Mouse (Mus musculus) lung, embryonic 16.5 days (tissue): Measurements from ENCODE around the gene Ncor2. TPM values are rescaled to one million over a fixed set of nuclear protein-coding genes. Genes with fewer than 3 reads are reported as not detected.

Experiments used
- ATAC-seq: fragments of 200-750 bp; cut with Nextera tagmentation; 2 replicates; pipeline ENCODE4 v1.8.0; 2017; ENCODE audit warnings: low read depth, mild to moderate bottlenecking, moderate library complexity
- H3K27ac ChIP-seq: fragments of 300-500 bp; sonication (generic); 2 replicates; pipeline ENCODE4 v1.5.1; 2014; ENCODE audit warnings: mild to moderate bottlenecking, control low read depth, low read length
- H3K27me3 ChIP-seq: fragments of 300-500 bp; sonication (generic); 2 replicates; pipeline ENCODE4 v1.6.1; 2014; ENCODE audit warnings: low read depth, low read length, mixed read lengths; ENCODE audit not compliant: control insufficient read depth, insufficient read depth
- H3K36me3 ChIP-seq: fragments of 300-500 bp; sonication (generic); 2 replicates; pipeline ENCODE4 v1.6.1; 2014; ENCODE audit warnings: low read length; ENCODE audit not compliant: control insufficient read depth, insufficient read depth
- H3K4me1 ChIP-seq: fragments of 300-500 bp; sonication (generic); replicated peaks from 2 replicates; pipeline ENCODE4 v1.6.1; 2014; ENCODE audit warnings: low read length, mixed read lengths; ENCODE audit not compliant: control insufficient read depth, insufficient read depth
- H3K4me2 ChIP-seq: fragments of 300-500 bp; sonication (generic); 2 replicates; pipeline ENCODE4 v1.6.1; 2014; ENCODE audit warnings: low read depth, low read length, control low read depth
- H3K4me3 ChIP-seq: fragments of 300-500 bp; sonication (generic); 2 replicates; pipeline ENCODE4 v1.5.1; 2014; ENCODE audit warnings: mild to moderate bottlenecking, low read length, control low read depth
- H3K9ac ChIP-seq: fragments of 300-500 bp; sonication (generic); 2 replicates; pipeline ENCODE4 v1.6.1; 2014; ENCODE audit warnings: low read length, control low read depth
- H3K9me3 ChIP-seq: fragments of 300-500 bp; sonication (generic); 2 replicates; pipeline ENCODE4 v1.6.1; 2016; ENCODE audit warnings: low read length; ENCODE audit not compliant: control insufficient read depth
- WGBS: fragments of 180-500 bp; shearing (Covaris S2); extraction: QIAGEN DNeasy Blood & Tissue Kit; methylation state at CpG from one replicate; pipeline ENCODE4 v1.1.7; 2014; 5-methylcytosine and 5-hydroxymethylcytosine counted together
- polyA plus RNA-seq: library from polyadenylated mRNA; unstranded; fragments of >200 nt; fragmentation: Nextera tagmentation; extraction: Ambion mirVana; gene quantifications from 2 replicates; pipeline ENCODE4 v1.2.1, GENCODE M21; 2015

Ncor2 gene
- polyA plus RNA-seq, 1 experiment from 2014 or later: 20.3 TPM

- WGBS: 27% methylated on average over 12 of the region's 12 CpGs
- peaks cover 56% of the 10 kb centered on the region for H3K4me1 ChIP-seq
- peak overlapping the region; percentile 57 for H3K27ac ChIP-seq
- H3K27me3 ChIP-seq: no peaks in the 10 kb centered on the region
- no peaks in the 10 kb centered on the region for H3K36me3 ChIP-seq
- peak overlapping the region; percentile 10; the same call in 1 of the 2 replicates for H3K9ac ChIP-seq
- no peak overlapping the region for H3K4me3 ChIP-seq
- peak overlapping the region; percentile 9; the same call in 1 of the 2 replicates for H3K4me2 ChIP-seq
- no peaks in the 10 kb centered on the region for H3K9me3 ChIP-seq
- peak; percentile 78 for ATAC-seq
These were observed 14.4 kb downstream of the Ncor2 start for GRCm38 (mm10) chr5:125164465-125165167.

- Histone ChIP-seq H3K27ac (no peak overlapping the region), H3K9ac (no peak overlapping the region; the same call in 1 of the 2 replicates), H3K4me1 (peaks cover 67% of the 10 kb centered on the region)
These were observed 15.5 kb downstream of the Ncor2 start for GRCm38 (mm10) chr5:125163441-125164050.

GRCm38 (mm10) chr5:125162461-125162860, 16.6 kb downstream of the Ncor2 start:
- no peaks in the 10 kb centered on the region for H3K9me3 ChIP-seq
- no peaks in the 10 kb centered on the region for H3K36me3 ChIP-seq
- peaks cover 74% of the 10 kb centered on the region for H3K4me1 ChIP-seq
- no peak overlapping the region for H3K4me2 ChIP-seq
- H3K27me3 ChIP-seq: no peaks in the 10 kb centered on the region
- H3K4me3 ChIP-seq: no peak overlapping the region
- H3K27ac ChIP-seq: no peak overlapping the region
- ATAC-seq: no peak
- no peak overlapping the region for H3K9ac ChIP-seq
- 45% methylated on average over 3 of the region's 3 CpGs for WGBS

More at GRCm38 (mm10) chr5:125163441-125164050, 15.5 kb downstream of the Ncor2 start:
- Histone ChIP-seq H3K27me3 (no peaks in the 10 kb centered on the region), H3K9me3 (no peaks in the 10 kb centered on the region), H3K4me3 (no peak overlapping the region), H3K4me2 (no peak overlapping the region), H3K36me3 (no peaks in the 10 kb centered on the region)
- WGBS: 47% methylated on average over 8 of the region's 8 CpGs
- ATAC-seq: no peak

GRCm38 (mm10) chr5:125159804-125160405, 19.1 kb downstream of the Ncor2 start:
- 48% methylated on average over 14 of the region's 14 CpGs for WGBS
- Histone ChIP-seq H3K36me3 (no peaks in the 10 kb centered on the region), H3K9me3 (no peaks in the 10 kb centered on the region), H3K4me2 (no peak overlapping the region), H3K27me3 (no peaks in the 10 kb centered on the region), H3K9ac (peak overlapping the region; percentile 39; the same call in 1 of the 2 replicates), H3K27ac (peak overlapping the region; percentile 62), H3K4me1 (peaks cover 65% of the 10 kb centered on the region), H3K4me3 (no peak overlapping the region)
- ATAC-seq: no peak

GRCm38 (mm10) chr5:125159293-125159692, 19.7 kb downstream of the Ncor2 start:
- ATAC-seq: peak; percentile 61
- Histone ChIP-seq H3K4me3 (no peak overlapping the region), H3K27ac (peak overlapping the region; percentile 68), H3K36me3 (no peaks in the 10 kb centered on the region), H3K4me1 (peaks cover 58% of the 10 kb centered on the region), H3K9me3 (no peaks in the 10 kb centered on the region), H3K27me3 (no peaks in the 10 kb centered on the region), H3K4me2 (peak overlapping the region; percentile 45), H3K9ac (peak overlapping the region; percentile 53)
- WGBS: 5% methylated on average over 12 of the region's 12 CpGs

- H3K9me3 ChIP-seq: no peaks in the 10 kb centered on the region
- H3K4me2 ChIP-seq: peak overlapping the region; percentile 45
- H3K36me3 ChIP-seq: no peaks in the 10 kb centered on the region
- H3K27ac ChIP-seq: peak overlapping the region; percentile 68
- H3K4me3 ChIP-seq: 0 out of 2 replicates have a peak overlapping the region, but pooled peaks have one; percentile 6
- no peaks in the 10 kb centered on the region for H3K27me3 ChIP-seq
- peak overlapping the region; percentile 53 for H3K9ac ChIP-seq
- peak; percentile 32 for ATAC-seq
- peaks cover 55% of the 10 kb centered on the region for H3K4me1 ChIP-seq
- 12% methylated on average over 21 of the region's 21 CpGs for WGBS
These were observed 20.6 kb downstream of the Ncor2 start for GRCm38 (mm10) chr5:125158232-125158961.

- Histone ChIP-seq H3K4me2 (no peak overlapping the region), H3K4me3 (no peak overlapping the region), H3K9me3 (no peaks in the 10 kb centered on the region), H3K36me3 (no peaks in the 10 kb centered on the region), H3K27ac (peak overlapping the region; percentile 34; the same call in 1 of the 2 replicates), H3K27me3 (no peaks in the 10 kb centered on the region), H3K9ac (peak overlapping the region; percentile 19; the same call in 1 of the 2 replicates), H3K4me1 (peaks cover 56% of the 10 kb centered on the region)
- no peak for ATAC-seq
- 48% methylated on average over 8 of the region's 8 CpGs for WGBS
These were observed 21.5 kb downstream of the Ncor2 start for GRCm38 (mm10) chr5:125157375-125158033.

GRCm38 (mm10) chr5:125156418-125157205, 22.4 kb downstream of the Ncor2 start:
- ATAC-seq: 0 out of 2 replicates have a peak, but pooled peaks have one; percentile 31
- Histone ChIP-seq H3K9ac (no peak overlapping the region), H3K36me3 (no peaks in the 10 kb centered on the region), H3K9me3 (no peaks in the 10 kb centered on the region), H3K4me2 (no peak overlapping the region), H3K27me3 (no peaks in the 10 kb centered on the region), H3K27ac (peak overlapping the region; percentile 34; the same call in 1 of the 2 replicates), H3K4me1 (peaks cover 65% of the 10 kb centered on the region), H3K4me3 (no peak overlapping the region)
- WGBS: 65% methylated on average over 22 of the region's 22 CpGs
